Mouse (Mus musculus) forebrain, embryonic 12.5 days (tissue): ENCODE data around the gene Il1r1. TPM values are rescaled to one million over a fixed set of nuclear protein-coding genes. Genes with fewer than 3 reads are reported as not detected.

Experiments
- ATAC-seq: fragments of 200-750 bp; cut with Nextera tagmentation; 2 replicates; pipeline ENCODE4 v1.8.0; 2017; ENCODE audit warnings: moderate TSS enrichment; ENCODE audit not compliant: low FRiP score
- H3K27ac ChIP-seq: fragments of 300-500 bp; sonication (generic); 2 replicates; pipeline ENCODE4 v1.5.1; 2016; ENCODE audit warnings: mild to moderate bottlenecking
- H3K27me3 ChIP-seq: fragments of 300-500 bp; sonication (generic); 2 replicates; pipeline ENCODE4 v1.6.1; 2016; ENCODE audit warnings: mild to moderate bottlenecking
- H3K36me3 ChIP-seq: fragments of 300-500 bp; sonication (generic); replicated peaks from 2 replicates; pipeline ENCODE4 v1.6.1; 2016; ENCODE audit warnings: mild to moderate bottlenecking
- H3K4me1 ChIP-seq: fragments of 300-500 bp; sonication (generic); 2 replicates; pipeline ENCODE4 v1.6.1; 2016
- H3K4me2 ChIP-seq: fragments of 300-500 bp; sonication (generic); 2 replicates; pipeline ENCODE4 v1.6.1; 2016; ENCODE audit warnings: mild to moderate bottlenecking, moderate library complexity
- H3K4me3 ChIP-seq: fragments of 300-500 bp; sonication (generic); replicated peaks from 2 replicates; pipeline ENCODE4 v1.5.1; 2016; ENCODE audit warnings: mild to moderate bottlenecking
- H3K9ac ChIP-seq: fragments of 300-500 bp; sonication (generic); 2 replicates; pipeline ENCODE4 v1.6.1; 2016; ENCODE audit warnings: mild to moderate bottlenecking
- H3K9me3 ChIP-seq: fragments of 300-500 bp; sonication (generic); 2 replicates; pipeline ENCODE4 v1.6.1; 2016
- whole genome bisulfite sequencing: fragments of 180-500 bp; shearing (Covaris S2); methylation state at CpG from one replicate; pipeline ENCODE4 v1.1.7; 2016; 5-methylcytosine and 5-hydroxymethylcytosine counted together
- polyA plus RNA-seq: library from polyadenylated mRNA; unstranded; fragments of >200 nt; fragmentation: Nextera tagmentation; extraction: Ambion mirVana; gene quantifications from 2 replicates; pipeline ENCODE4 v1.2.1, GENCODE M21; 2016

Il1r1 gene
- polyA plus RNA-seq, 1 experiment from 2014 or later = 0.77 TPM

- Histone ChIP-seq H3K9ac (no peak overlapping the region), H3K27me3 (no peaks in the 10 kb centered on the region), H3K9me3 (no peaks in the 10 kb centered on the region), H3K36me3 (no peaks in the 10 kb centered on the region), H3K4me1 (no peaks in the 10 kb centered on the region), H3K27ac (no peak overlapping the region), H3K4me3 (no peak overlapping the region), H3K4me2 (no peak overlapping the region)
- WGBS = 85% methylated on average over 5 of the region's 5 CpGs
- no peak for ATAC-seq
Observed at GRCm38 (mm10) chr1:40235597-40236249, 10.8 kb downstream of the Il1r1 start.

- H3K27me3 ChIP-seq = no peaks in the 10 kb centered on the region
- H3K36me3 ChIP-seq = no peaks in the 10 kb centered on the region
- no peak overlapping the region for H3K4me2 ChIP-seq
- ATAC-seq = no peak
- H3K27ac ChIP-seq = no peak overlapping the region
- no peaks in the 10 kb centered on the region for H3K4me1 ChIP-seq
- H3K4me3 ChIP-seq = no peak overlapping the region
- H3K9ac ChIP-seq = no peak overlapping the region
- 63% methylated on average over 6 of the region's 6 CpGs for WGBS
- no peaks in the 10 kb centered on the region for H3K9me3 ChIP-seq
Observed at GRCm38 (mm10) chr1:40236694-40237093, 11.8 kb downstream of the Il1r1 start.

GRCm38 (mm10) chr1:40237094-40237493, 12.2 kb downstream of the Il1r1 start:
- Histone ChIP-seq H3K9ac (no peak overlapping the region), H3K4me3 (no peak overlapping the region), H3K4me1 (no peaks in the 10 kb centered on the region), H3K27me3 (no peaks in the 10 kb centered on the region), H3K36me3 (no peaks in the 10 kb centered on the region), H3K4me2 (no peak overlapping the region), H3K9me3 (no peaks in the 10 kb centered on the region), H3K27ac (no peak overlapping the region)
- 73% methylated on average over 6 of the region's 6 CpGs for WGBS
- ATAC-seq = no peak

DNA sequence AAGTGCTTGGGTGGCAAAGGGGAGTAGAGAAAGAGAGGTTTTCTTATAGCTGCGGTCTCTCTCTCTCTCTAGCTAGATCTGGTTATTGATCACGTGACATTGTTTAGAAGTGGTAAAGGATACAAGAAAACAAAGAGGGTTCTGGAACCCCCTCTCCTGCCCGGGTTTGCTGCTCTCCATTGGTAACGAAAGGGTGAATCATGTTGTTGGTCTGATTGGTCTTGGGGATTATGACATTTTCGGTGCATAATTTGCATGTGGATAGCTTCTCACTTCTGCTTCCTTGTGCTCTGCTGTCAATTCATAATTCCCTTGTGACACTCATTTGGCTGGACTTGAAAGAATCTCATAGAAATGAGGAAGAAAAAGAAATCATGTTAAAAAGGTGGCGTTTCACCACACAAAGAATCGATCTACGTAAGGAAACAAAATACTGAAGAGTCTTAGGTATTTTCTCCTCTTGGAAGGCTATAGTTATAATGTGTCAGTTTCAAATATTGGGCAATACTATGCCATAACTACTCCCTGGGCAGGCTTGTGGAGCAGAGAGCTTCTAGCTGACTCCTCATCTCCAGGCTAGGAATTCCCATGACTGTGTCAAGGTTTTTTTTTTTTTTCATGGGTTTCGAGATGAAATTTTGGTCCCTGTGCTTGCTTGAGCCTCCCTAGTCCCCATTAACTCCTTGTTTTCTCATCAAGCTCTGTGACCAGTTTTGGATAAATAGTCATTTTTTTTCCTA, 15.6 kb downstream of the Il1r1 start:
- Histone ChIP-seq H3K4me1 (no peaks in the 10 kb centered on the region), H3K9me3 (no peaks in the 10 kb centered on the region), H3K4me2 (no peak overlapping the region), H3K36me3 (no peaks in the 10 kb centered on the region), H3K4me3 (no peak overlapping the region), H3K27me3 (no peaks in the 10 kb centered on the region), H3K27ac (no peak overlapping the region), H3K9ac (no peak overlapping the region)
- WGBS = 86% methylated on average over 9 of the region's 9 CpGs
- no peak for ATAC-seq

DNA sequence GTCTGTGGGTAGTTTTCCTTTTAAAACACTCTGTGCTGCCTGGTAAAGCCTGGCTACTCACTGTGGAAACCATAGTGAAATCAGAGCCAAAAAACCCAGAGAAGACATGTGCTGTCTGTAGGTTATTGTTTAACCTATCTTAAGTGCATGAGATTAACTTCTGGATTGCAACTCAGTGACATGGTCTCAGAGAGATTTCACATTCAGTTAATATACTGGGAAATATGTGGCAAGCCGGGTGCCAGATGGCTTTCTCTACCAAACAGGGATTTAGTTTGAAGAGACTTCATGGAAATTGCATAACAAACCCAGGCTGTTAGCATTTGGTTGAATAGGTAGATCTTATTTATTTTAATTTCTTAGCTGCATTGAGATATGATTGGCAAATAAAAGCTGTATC, 17.8 kb downstream of the Il1r1 start:
- H3K4me1 ChIP-seq = no peaks in the 10 kb centered on the region
- no peak overlapping the region for H3K4me3 ChIP-seq
- no peaks in the 10 kb centered on the region for H3K36me3 ChIP-seq
- H3K9me3 ChIP-seq = no peaks in the 10 kb centered on the region
- H3K9ac ChIP-seq = no peak overlapping the region
- H3K27me3 ChIP-seq = no peaks in the 10 kb centered on the region
- no peak overlapping the region for H3K27ac ChIP-seq
- H3K4me2 ChIP-seq = no peak overlapping the region
- WGBS = 87% methylated on average over 1 of the region's 1 CpGs
- no peak for ATAC-seq

DNA sequence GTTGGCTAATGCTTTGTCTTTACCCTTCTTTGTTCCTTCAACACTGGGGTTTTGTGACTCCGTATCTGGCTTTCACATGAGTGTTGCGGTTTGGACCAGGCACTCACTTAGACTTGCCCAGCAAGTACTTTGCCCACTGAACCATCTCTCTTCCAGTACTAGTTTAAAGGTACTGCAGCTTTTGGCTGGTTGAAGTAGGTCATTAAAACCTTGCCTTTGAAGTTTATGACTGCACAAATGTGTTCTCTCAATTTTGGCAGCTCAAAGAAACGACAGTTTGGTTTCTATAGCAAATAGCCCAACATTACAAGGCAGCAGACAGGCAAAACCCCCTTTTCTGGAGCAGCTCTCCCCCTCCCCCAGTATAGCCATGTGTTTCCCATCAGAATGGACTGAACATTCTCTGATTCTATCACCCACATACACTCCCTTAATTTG, 18.7 kb downstream of the Il1r1 start:
- ATAC-seq = no peak
- WGBS = 89% methylated on average over 3 of the region's 3 CpGs
- H3K4me3 ChIP-seq = no peak overlapping the region

GRCm38 (mm10) chr1:40250425-40250824, 25.5 kb downstream of the Il1r1 start:
- 64% methylated on average over 4 of the region's 4 CpGs for WGBS
- ATAC-seq = no peak

More for the DNA sequence above, 18.7 kb downstream of the Il1r1 start:
- Histone ChIP-seq H3K36me3 (no peaks in the 10 kb centered on the region), H3K9me3 (no peaks in the 10 kb centered on the region), H3K4me1 (no peaks in the 10 kb centered on the region), H3K27me3 (no peaks in the 10 kb centered on the region), H3K27ac (no peak overlapping the region), H3K9ac (no peak overlapping the region), H3K4me2 (no peak overlapping the region)

DNA sequence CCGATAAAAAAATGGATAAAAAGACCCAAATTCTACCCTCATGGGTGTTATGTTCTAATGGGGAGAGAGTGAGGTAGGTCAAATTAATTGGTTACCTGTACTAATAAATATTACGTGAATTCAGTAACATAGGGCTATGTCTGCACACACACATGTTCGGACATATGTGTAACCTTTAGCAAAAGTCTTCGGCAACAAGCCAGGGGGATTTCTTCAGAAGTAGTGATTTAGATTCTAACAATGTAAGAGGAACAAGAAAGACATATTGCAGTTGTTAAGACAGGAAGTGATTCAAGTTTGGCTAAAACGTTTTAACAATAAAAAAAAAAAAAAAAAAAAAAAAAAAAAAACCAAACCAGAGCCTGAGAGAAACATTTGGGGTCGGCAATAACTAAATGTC, 27.6 kb downstream of the Il1r1 start:
- Histone ChIP-seq H3K36me3 (no peaks in the 10 kb centered on the region), H3K9me3 (no peaks in the 10 kb centered on the region), H3K27me3 (no peaks in the 10 kb centered on the region), H3K4me2 (no peak overlapping the region), H3K4me1 (no peaks in the 10 kb centered on the region), H3K4me3 (no peak overlapping the region), H3K9ac (no peak overlapping the region), H3K27ac (no peak overlapping the region)
- 91% methylated on average over 6 of the region's 6 CpGs for WGBS
- ATAC-seq = no peak

More at GRCm38 (mm10) chr1:40250425-40250824, 25.5 kb downstream of the Il1r1 start:
- Histone ChIP-seq H3K4me3 (no peak overlapping the region), H3K27me3 (no peaks in the 10 kb centered on the region), H3K9me3 (no peaks in the 10 kb centered on the region), H3K9ac (no peak overlapping the region), H3K36me3 (no peaks in the 10 kb centered on the region), H3K4me1 (no peaks in the 10 kb centered on the region), H3K27ac (no peak overlapping the region), H3K4me2 (no peak overlapping the region)

DNA sequence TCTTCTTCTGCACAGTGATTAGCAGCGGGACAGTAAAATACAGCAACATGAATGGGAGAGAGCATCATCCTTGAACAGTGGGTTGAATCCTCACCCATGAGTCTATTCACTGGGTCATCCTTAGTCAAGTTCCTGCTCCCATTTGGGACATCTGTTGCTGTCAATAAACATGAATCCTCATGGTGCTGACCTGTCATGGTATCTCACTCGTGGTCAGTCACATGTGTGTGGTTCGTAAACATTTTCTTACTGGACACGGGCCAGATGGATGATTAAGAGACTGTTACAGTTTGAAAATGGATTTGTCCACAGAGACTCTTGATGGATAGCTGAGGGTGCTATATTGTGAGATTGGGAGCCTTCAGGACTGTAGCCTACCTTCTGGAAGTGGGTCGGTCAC, 29.1 kb downstream of the Il1r1 start:
- Histone ChIP-seq H3K27me3 (no peaks in the 10 kb centered on the region), H3K4me2 (no peak overlapping the region), H3K9me3 (no peaks in the 10 kb centered on the region), H3K4me3 (no peak overlapping the region), H3K9ac (no peak overlapping the region), H3K4me1 (no peaks in the 10 kb centered on the region), H3K27ac (no peak overlapping the region), H3K36me3 (no peaks in the 10 kb centered on the region)
- WGBS = 92% methylated on average over 5 of the region's 5 CpGs
- no peak for ATAC-seq

DNA sequence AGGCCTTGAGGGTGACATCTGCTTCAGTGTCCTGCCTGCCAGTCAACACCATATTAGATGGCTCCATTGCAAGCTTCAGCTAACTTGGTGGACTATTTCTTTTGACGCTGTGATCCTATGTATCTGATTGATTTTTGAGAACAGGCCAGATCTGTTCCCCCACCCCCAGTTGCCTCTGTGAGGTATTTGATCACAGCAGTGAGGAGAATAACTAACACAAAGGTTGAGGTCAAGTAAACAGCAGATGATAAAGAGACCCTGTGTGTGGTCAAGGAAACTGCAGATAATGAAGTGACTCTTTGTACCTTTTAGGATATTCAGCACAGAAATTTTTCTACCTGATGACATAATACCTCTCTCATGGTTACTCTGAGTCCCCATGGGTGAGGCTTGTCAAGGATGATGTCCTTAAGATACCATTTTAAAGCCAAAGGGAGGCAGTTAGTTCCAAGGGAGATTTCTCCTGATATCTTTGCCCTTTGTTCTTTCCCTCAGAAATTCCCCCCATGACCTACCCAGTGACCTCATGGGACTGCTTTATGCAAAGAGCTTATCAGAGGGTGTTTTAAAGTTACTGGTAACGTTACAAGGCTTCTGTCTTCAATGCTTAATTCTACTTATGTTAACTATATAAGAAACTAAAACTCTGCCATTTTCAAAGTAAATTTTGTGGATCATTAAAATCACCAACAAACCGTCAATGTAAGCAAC, 29.6 kb downstream of the Il1r1 start:
- Histone ChIP-seq H3K27ac (no peak overlapping the region), H3K4me3 (no peak overlapping the region), H3K4me2 (no peak overlapping the region), H3K36me3 (no peaks in the 10 kb centered on the region), H3K9ac (no peak overlapping the region), H3K4me1 (no peaks in the 10 kb centered on the region), H3K27me3 (no peaks in the 10 kb centered on the region), H3K9me3 (no peaks in the 10 kb centered on the region)
- 69% methylated on average over 3 of the region's 3 CpGs for WGBS
- no peak for ATAC-seq

DNA sequence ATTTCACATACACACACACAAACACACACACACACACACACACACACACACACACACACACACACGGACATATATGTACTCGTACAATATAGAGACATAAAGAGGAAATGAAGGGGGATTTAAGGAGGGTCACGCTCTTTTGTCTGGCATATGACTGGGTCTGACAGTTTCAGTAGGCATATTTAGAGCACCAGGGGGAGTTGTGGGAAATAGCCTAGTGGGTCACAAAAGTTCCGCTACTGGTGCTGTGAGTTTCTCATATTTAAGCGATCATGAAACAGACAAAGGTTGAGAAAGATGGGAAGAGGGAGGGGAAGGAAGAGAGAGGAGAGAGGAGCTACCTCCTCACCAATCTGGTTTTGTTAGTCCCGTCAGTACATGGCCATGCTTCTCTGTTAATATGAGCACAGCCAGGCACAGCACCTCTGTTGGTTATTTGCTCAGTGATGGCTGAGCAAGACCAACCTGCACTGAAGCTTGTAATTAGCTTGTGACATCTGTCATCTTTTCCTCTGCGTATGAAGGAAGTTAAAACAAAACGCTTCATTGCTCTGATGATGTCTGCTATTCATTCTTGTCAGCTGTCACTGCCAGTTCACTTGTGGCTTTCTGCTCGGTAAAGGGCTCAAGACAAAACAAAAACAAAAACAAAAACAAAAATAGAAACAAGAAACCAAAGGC, 37.7 kb downstream of the Il1r1 start:
- 84% methylated on average over 9 of the region's 9 CpGs for WGBS
- no peak overlapping the region for H3K4me2 ChIP-seq
- H3K9ac ChIP-seq = no peak overlapping the region
- H3K27me3 ChIP-seq = no peaks in the 10 kb centered on the region; the same call in 1 of the 2 replicates
- no peaks in the 10 kb centered on the region for H3K36me3 ChIP-seq
- no peak overlapping the region for H3K27ac ChIP-seq
- no peak for ATAC-seq
- no peaks in the 10 kb centered on the region for H3K9me3 ChIP-seq
- no peak overlapping the region for H3K4me3 ChIP-seq
- peaks cover 12% of the 10 kb centered on the region for H3K4me1 ChIP-seq

DNA sequence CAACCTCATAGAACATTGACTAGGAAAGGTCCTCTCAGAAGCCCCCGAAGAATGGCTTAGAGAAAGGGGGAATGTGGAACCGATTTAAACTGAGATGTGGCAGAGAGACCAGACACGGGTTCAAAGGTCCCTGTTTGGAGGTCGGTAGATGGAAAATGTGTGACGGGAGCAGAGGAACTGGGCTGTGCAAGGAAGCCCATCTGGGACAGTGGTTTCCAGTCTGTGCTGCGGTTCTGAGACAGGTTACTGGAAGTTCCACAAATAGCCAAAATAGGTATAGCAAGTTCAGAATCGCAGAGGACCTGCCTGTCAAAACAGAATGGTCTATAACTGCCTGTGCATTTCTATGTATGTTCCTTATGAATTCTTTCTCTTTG, 38.2 kb downstream of the Il1r1 start:
- Histone ChIP-seq H3K4me3 (no peak overlapping the region), H3K4me1 (peaks cover 12% of the 10 kb centered on the region), H3K9ac (no peak overlapping the region), H3K27ac (no peak overlapping the region), H3K36me3 (no peaks in the 10 kb centered on the region), H3K4me2 (no peak overlapping the region), H3K9me3 (no peaks in the 10 kb centered on the region), H3K27me3 (no peaks in the 10 kb centered on the region; the same call in 1 of the 2 replicates)
- ATAC-seq = no peak
- 84% methylated on average over 7 of the region's 7 CpGs for WGBS
